Mouse (Mus musculus): ENCODE data around the gene Dexi. TPM values are rescaled to one million over a fixed set of nuclear protein-coding genes. Genes with fewer than 3 reads are reported as not detected.

The Dexi gene
- total and polyA plus RNA-seq, 2 experiments from 2014 or later: 16.1 to 23.9 TPM

DNA sequence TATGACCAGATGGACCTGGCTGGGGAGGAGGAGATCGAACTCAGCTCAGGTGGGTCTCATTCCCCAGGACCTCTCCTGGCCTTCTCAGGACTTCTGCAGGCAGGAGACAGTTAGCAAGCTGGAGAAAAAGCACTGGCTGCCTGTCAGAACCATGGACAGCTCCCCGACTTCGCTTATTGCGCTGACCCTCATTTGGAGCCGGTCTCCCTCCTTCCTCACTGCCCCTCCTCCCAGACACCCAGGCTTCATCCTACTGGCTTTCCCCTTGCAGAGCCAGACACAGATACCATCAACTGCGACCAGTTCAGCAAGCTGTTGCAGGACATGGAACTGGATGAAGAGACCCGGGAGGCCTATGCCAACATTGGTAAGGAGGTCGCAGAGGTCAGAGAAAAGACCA lies 41.0 kb downstream of the Dexi start:
- Histone ChIP-seq H3K4me2 (ENCODE audit: low read depth) (no peak overlapping the region), H3K9me3 (ENCODE audit: low read length) (no peaks in the 10 kb centered on the region), H3K9ac (no peak overlapping the region), H3K36me3 (ENCODE audit: insufficient read depth) (no peaks in the 10 kb centered on the region), H3K4me1 (ENCODE audit: insufficient read depth) (no peaks in the 10 kb centered on the region), H3K4me3 (ENCODE audit: low read depth, low read length) (no peak overlapping the region), H3K27ac (ENCODE audit: low read depth, low read length) (no peak overlapping the region), H3K27me3 (ENCODE audit: insufficient read depth, low read length) (no peaks in the 10 kb centered on the region)
- ATAC-seq (no peak), DNase-seq (no peak)
- TF ChIP-seq CTCF (IDR thresholded peaks at IDR 0.05; ENCODE audit: low read depth): no peak
- WGBS: 14% methylated on average over 8 of the region's 8 CpGs

DNA sequence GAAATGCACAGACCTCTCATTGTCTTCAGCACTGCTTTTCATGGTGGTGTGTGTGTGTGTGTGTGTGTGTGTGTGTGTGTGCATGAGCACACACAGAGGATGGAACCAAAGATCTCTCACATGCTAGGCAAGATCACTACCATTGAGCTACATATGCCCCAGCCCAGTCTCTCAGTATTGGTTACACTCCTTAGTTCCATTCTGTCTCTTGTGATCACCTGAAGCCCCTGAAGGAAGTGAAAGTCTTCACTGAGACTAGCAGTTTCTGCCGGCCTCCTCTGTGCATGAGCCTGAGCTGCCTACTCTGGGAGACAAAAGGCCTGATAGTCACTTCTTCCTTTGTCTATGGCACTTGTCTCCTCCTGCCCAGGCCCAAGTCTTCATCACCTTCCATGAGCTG lies 43.7 kb downstream of the Dexi start:
- ATAC-seq (no peak; the same call in 1 of the 2 replicates), DNase-seq (no peak)
- TF ChIP-seq CTCF (IDR thresholded peaks at IDR 0.05; ENCODE audit: low read depth): no peak
- no peak overlapping the region for H3K4me2 ChIP-seq (ENCODE audit: low read depth)
- WGBS: 32% methylated on average over 1 of the region's 1 CpGs
- H3K4me1 ChIP-seq (ENCODE audit: insufficient read depth): no peaks in the 10 kb centered on the region
- no peaks in the 10 kb centered on the region for H3K36me3 ChIP-seq (ENCODE audit: insufficient read depth)
- no peaks in the 10 kb centered on the region for H3K27me3 ChIP-seq (ENCODE audit: insufficient read depth, low read length)
- no peak overlapping the region for H3K27ac ChIP-seq (ENCODE audit: low read depth, low read length)
- H3K9ac ChIP-seq: no peak overlapping the region
- H3K4me3 ChIP-seq (ENCODE audit: low read depth, low read length): no peak overlapping the region
- no peaks in the 10 kb centered on the region for H3K9me3 ChIP-seq (ENCODE audit: low read length)

DNA sequence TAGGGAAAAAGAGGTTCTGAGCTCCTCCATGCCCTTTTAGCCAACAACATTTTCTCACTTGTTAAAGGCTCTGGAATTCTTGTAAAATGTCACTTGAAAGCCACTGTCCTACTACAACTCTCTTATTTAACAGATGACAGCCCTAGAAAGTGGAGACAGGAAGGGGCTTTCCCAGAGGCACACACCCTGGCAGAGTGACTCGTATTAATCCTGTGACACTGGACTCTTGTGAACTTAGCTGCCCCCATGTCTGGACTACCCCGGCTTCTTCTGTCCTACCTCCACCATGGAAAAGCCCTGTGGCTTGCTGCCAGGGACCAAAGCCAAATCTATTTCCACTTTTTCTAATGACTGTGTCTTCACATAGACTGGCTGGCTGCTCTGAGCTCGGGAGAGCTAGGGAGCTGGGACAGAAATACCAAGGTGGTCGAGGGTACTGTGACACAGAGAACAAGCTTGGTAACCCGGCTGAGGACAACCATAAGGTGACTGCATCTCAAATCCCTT lies 44.7 kb downstream of the Dexi start:
- ATAC-seq: no peak
- Histone ChIP-seq H3K9me3 (ENCODE audit: low read length) (no peaks in the 10 kb centered on the region), H3K4me2 (ENCODE audit: low read depth) (no peak overlapping the region), H3K27ac (ENCODE audit: low read depth, low read length) (no peak overlapping the region), H3K27me3 (ENCODE audit: insufficient read depth, low read length) (no peaks in the 10 kb centered on the region), H3K9ac (no peak overlapping the region), H3K36me3 (ENCODE audit: insufficient read depth) (no peaks in the 10 kb centered on the region), H3K4me1 (ENCODE audit: insufficient read depth) (no peaks in the 10 kb centered on the region), H3K4me3 (ENCODE audit: low read depth, low read length) (no peak overlapping the region)
- WGBS: 51% methylated on average over 5 of the region's 5 CpGs
- TF ChIP-seq CTCF (IDR thresholded peaks at IDR 0.05; ENCODE audit: low read depth): no peak
- no peak for DNase-seq

DNA sequence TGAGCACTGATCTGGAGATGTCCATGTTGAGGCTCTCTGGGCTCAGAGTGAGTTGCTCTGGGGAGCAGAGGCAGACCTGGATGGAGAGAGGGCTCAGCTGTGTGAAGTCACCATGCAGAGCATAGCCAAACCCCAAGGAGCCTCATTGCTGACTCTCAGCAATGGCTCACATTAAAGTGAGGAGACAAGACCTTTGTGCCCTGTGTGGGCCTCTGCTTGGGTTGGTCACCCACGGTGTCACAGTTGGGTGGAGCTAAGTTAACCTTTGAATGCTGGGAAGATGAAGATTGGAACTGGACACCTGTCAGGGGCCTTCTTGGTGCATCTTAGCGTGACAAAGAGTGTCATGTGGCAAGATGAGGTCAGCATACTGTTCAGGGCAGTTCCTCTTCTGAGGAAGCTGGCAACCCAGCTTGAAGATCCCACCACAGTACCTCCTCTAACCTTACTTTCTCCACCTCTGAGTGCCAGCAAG lies 47.0 kb downstream of the Dexi start:
- H3K4me3 ChIP-seq (ENCODE audit: low read depth, low read length): no peak overlapping the region
- WGBS: 76% methylated on average over 2 of the region's 2 CpGs
- no peaks in the 10 kb centered on the region for H3K4me1 ChIP-seq (ENCODE audit: insufficient read depth)
- TF ChIP-seq CTCF (IDR thresholded peaks at IDR 0.05; ENCODE audit: low read depth): no peak
- DNase-seq (no peak), ATAC-seq (no peak)
- H3K27ac ChIP-seq (ENCODE audit: low read depth, low read length): no peak overlapping the region
- no peak overlapping the region for H3K9ac ChIP-seq
- H3K4me2 ChIP-seq (ENCODE audit: low read depth): no peak overlapping the region
- H3K36me3 ChIP-seq (ENCODE audit: insufficient read depth): no peaks in the 10 kb centered on the region
- no peaks in the 10 kb centered on the region for H3K9me3 ChIP-seq (ENCODE audit: low read length)
- no peaks in the 10 kb centered on the region for H3K27me3 ChIP-seq (ENCODE audit: insufficient read depth, low read length)

DNA sequence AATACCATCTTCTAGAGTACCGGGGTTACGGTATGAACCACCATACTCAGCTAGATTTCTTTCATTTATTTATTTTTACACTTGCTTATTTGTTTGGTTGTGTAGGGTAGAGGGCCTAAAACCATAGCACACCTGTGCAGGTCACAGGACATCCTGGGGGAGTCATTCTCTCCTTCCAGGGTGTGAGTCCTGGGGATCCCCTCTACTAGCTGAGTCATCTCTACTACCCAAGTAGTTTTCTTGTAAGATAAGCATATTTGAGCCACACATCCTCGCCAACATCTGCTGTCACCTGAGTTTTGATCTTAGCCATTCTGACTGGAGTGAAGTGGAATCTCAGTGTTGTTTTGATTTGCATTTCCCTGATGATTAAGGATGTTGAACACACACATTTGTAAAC lies 50.3 kb downstream of the Dexi start:
- no peak overlapping the region for H3K4me3 ChIP-seq (ENCODE audit: low read depth, low read length)
- ATAC-seq (no peak), DNase-seq (no peak)
- 91% methylated on average over 3 of the region's 3 CpGs for WGBS
- no peak for TF ChIP-seq CTCF (IDR thresholded peaks at IDR 0.05; ENCODE audit: low read depth)
- H3K36me3 ChIP-seq (ENCODE audit: insufficient read depth): no peaks in the 10 kb centered on the region
- H3K27me3 ChIP-seq (ENCODE audit: insufficient read depth, low read length): no peaks in the 10 kb centered on the region
- H3K9ac ChIP-seq: no peak overlapping the region
- H3K4me2 ChIP-seq (ENCODE audit: low read depth): no peak overlapping the region
- no peaks in the 10 kb centered on the region for H3K9me3 ChIP-seq (ENCODE audit: low read length)
- H3K4me1 ChIP-seq (ENCODE audit: insufficient read depth): no peaks in the 10 kb centered on the region
- H3K27ac ChIP-seq (ENCODE audit: low read depth, low read length): no peak overlapping the region

DNA sequence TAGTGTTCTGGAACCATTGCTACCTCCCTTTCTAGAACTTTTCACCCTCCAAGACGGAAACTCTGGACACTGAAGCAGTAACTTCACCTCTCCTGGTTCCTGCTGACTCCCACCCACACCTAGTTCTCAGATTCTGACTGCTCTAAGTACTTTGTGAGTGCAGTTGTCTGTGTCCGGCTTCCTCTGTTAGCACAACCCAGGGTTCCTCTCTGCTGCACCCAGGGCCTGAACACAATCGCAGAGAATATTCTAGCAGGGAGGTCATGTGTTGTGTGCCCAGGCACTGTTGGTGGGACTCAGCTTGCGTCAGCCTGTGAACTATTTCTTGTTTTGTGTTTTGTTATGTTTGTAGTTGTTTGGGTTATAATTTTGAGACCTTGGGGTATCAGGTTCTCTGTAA lies 51.1 kb downstream of the Dexi start:
- WGBS: 90% methylated on average over 4 of the region's 4 CpGs
- TF ChIP-seq CTCF (IDR thresholded peaks at IDR 0.05; ENCODE audit: low read depth): no peak
- H3K4me2 ChIP-seq (ENCODE audit: low read depth): no peak overlapping the region
- DNase-seq: no peak
- H3K4me1 ChIP-seq (ENCODE audit: insufficient read depth): no peaks in the 10 kb centered on the region
- no peak overlapping the region for H3K9ac ChIP-seq
- no peak for ATAC-seq
- H3K27ac ChIP-seq (ENCODE audit: low read depth, low read length): no peak overlapping the region
- H3K4me3 ChIP-seq (ENCODE audit: low read depth, low read length): no peak overlapping the region
- no peaks in the 10 kb centered on the region for H3K9me3 ChIP-seq (ENCODE audit: low read length)
- no peaks in the 10 kb centered on the region for H3K27me3 ChIP-seq (ENCODE audit: insufficient read depth, low read length)
- H3K36me3 ChIP-seq (ENCODE audit: insufficient read depth): no peaks in the 10 kb centered on the region

DNA sequence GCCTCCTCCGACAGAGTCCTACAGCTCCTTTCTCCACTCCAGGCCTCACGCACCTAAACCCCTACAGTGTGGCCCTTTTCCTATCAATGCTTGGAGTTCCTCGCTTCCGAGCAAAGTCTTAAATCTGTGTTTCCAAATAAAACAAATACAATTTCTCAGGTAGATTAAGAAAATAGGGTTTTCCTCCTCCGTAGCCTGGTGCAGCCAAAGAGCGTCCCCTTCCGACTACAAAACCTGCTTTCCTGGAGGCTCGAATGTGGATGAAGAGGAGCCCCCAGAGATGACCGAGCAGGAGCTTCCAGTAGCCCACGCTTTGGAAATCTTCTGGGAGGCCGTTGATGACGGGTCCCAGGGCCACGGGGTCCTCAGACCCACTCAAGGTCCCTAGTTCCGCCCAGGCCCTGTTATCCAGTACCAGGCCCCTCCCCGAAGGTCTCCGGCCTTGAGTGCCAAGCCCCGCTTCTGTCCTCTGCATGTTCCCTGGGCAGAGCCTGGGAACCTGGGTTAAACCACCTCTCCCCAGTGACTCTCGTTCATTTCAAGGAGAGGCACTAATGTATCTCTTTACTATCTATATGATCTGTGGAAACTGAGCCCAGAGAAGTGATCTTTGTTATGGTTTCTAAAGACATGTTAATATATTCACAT lies 52.2 kb downstream of the Dexi start:
- ATAC-seq: no peak
- Histone ChIP-seq H3K36me3 (ENCODE audit: insufficient read depth) (no peaks in the 10 kb centered on the region), H3K27me3 (ENCODE audit: insufficient read depth, low read length) (no peaks in the 10 kb centered on the region), H3K4me2 (ENCODE audit: low read depth) (no peak overlapping the region), H3K4me3 (ENCODE audit: low read depth, low read length) (no peak overlapping the region), H3K9ac (no peak overlapping the region), H3K9me3 (ENCODE audit: low read length) (no peaks in the 10 kb centered on the region), H3K4me1 (ENCODE audit: insufficient read depth) (no peaks in the 10 kb centered on the region), H3K27ac (ENCODE audit: low read depth, low read length) (no peak overlapping the region)
- TF ChIP-seq CTCF (IDR thresholded peaks at IDR 0.05; ENCODE audit: low read depth): no peak
- no peak for DNase-seq
- WGBS: 86% methylated on average over 18 of the region's 18 CpGs

Measured in forebrain, postnatal 0 days (tissue).